Mouse (Mus musculus) left cerebral cortex, adult 11 months (tissue): ENCODE results near the gene Tmem123.

ENCODE experiments used
- DNase-seq: peaks from one replicate; pipeline ENCODE4 v3.0.0; 2022; ENCODE audit warnings: low spot score

The Tmem123 gene

GRCm38 (mm10) chr9:7763614-7764300, at the start of gene Tmem123:
Tmem123 (plus strand) TSS chr9:7764041.
- DNase-seq, result peak; percentile 96

- DNase-seq, result peak; percentile 47
These were observed 49.6 kb upstream of the Tmem123 start for GRCm38 (mm10) chr9:7714062-7714907.

GRCm38 (mm10) chr9:7714908-7715175, 49.0 kb upstream of the Tmem123 start:
- no peak for DNase-seq

- no peak for DNase-seq
These were observed 42.3 kb upstream of the Tmem123 start for GRCm38 (mm10) chr9:7721543-7721942.

- no peak for DNase-seq
These were observed 34.8 kb upstream of the Tmem123 start for GRCm38 (mm10) chr9:7728997-7729396.

GRCm38 (mm10) chr9:7742696-7743095, 21.1 kb upstream of the Tmem123 start:
- no peak for DNase-seq

GRCm38 (mm10) chr9:7744156-7744555, 19.7 kb upstream of the Tmem123 start:
- no peak for DNase-seq

- DNase-seq, result no peak
These were observed 15.0 kb upstream of the Tmem123 start for GRCm38 (mm10) chr9:7748881-7749280.

GRCm38 (mm10) chr9:7749537-7749936, 14.3 kb upstream of the Tmem123 start:
- no peak for DNase-seq

- no peak for DNase-seq
These were observed 7.9 kb upstream of the Tmem123 start for GRCm38 (mm10) chr9:7755889-7756423.

- no peak for DNase-seq
These were observed 1.9 kb upstream of the Tmem123 start for GRCm38 (mm10) chr9:7761906-7762455.

- no peak for DNase-seq
These were observed 1.1 kb upstream of the Tmem123 start for GRCm38 (mm10) chr9:7762741-7763140.

- peak; percentile 7 for DNase-seq
These were observed 626 bp downstream of the Tmem123 start for GRCm38 (mm10) chr9:7764463-7764871.

GRCm38 (mm10) chr9:7765236-7765635, 1.4 kb downstream of the Tmem123 start:
- no peak for DNase-seq

- DNase-seq, result no peak
These were observed 2.7 kb downstream of the Tmem123 start for GRCm38 (mm10) chr9:7766582-7766981.

GRCm38 (mm10) chr9:7767526-7767925, 3.7 kb downstream of the Tmem123 start:
- no peak for DNase-seq

GRCm38 (mm10) chr9:7769081-7769480, 5.2 kb downstream of the Tmem123 start:
- no peak for DNase-seq

GRCm38 (mm10) chr9:7769491-7769890, 5.7 kb downstream of the Tmem123 start:
- no peak for DNase-seq

- no peak for DNase-seq
These were observed 8.5 kb downstream of the Tmem123 start for GRCm38 (mm10) chr9:7772361-7772760.

- DNase-seq, result no peak
These were observed 9.1 kb downstream of the Tmem123 start for GRCm38 (mm10) chr9:7772773-7773454.

- DNase-seq, result no peak
These were observed 9.8 kb downstream of the Tmem123 start for GRCm38 (mm10) chr9:7773686-7774085.

GRCm38 (mm10) chr9:7774538-7774937, 10.7 kb downstream of the Tmem123 start:
- DNase-seq, result no peak
